Mouse (Mus musculus) E14TG2a.4 (cell line): ENCODE measurements around the gene Slu7.
A peak's percentile ranks its signal among the peaks of the same experiment; 100 is the strongest.

Source experiments
- H3K27me3 ChIP-seq: 2 replicates; pipeline ENCODE4 v1.6.1; 2014; ENCODE audit warnings: low read length, control low read depth; ENCODE audit not compliant: insufficient read depth
- H3K36me3 ChIP-seq: 2 replicates; pipeline ENCODE4 v1.6.1; 2014; ENCODE audit warnings: low read length, control low read depth; ENCODE audit not compliant: insufficient read depth
- H3K4me1 ChIP-seq: replicated peaks from 2 replicates; pipeline ENCODE4 v1.6.1; 2014; ENCODE audit warnings: low read depth, low read length, control low read depth
- H3K4me3 ChIP-seq: replicated peaks from 2 replicates; pipeline ENCODE4 v1.5.1; 2014; ENCODE audit warnings: mild to moderate bottlenecking, low read length
- H3K9me3 ChIP-seq: 2 replicates; pipeline ENCODE4 v1.6.1; 2014; ENCODE audit warnings: low read length, control low read depth
- CTCF ChIP-seq: conservative IDR thresholded peaks from 2 replicates; pipeline ENCODE4 v1.5.1; 2014; ENCODE audit warnings: low read length
- NANOG ChIP-seq: IDR thresholded peaks from 2 replicates; pipeline ENCODE4 v1.6.1; 2014; ENCODE audit warnings: borderline replicate concordance, low read length, mixed read lengths
- POU5F1 ChIP-seq: IDR thresholded peaks from 2 replicates; pipeline ENCODE4 v1.6.1; 2014; ENCODE audit warnings: low read length, borderline replicate concordance

Slu7 gene

DNA sequence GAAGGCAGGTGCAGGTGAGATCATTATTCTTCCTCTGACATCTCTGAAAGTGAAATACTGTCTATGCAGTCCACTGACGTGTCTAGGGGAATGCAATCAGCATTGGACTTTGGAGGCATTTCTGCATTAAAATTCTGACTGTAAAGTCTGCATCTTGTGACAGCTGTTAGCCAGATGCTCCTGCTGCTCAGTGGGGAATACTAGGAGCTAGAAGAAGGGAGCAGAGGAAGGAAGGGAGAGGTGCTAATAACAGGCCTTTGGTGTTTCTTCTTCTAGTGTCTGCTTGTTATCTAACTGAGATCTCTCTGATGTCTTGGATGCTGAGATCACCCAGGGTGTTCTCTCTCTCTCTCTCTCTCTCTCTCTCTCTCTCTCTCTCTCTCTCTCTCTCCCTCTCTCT, 39.6 kb downstream of the Slu7 start:
- H3K4me3 ChIP-seq = no peak overlapping the region
- H3K36me3 ChIP-seq = no peaks in the 10 kb centered on the region
- H3K4me1 ChIP-seq = peaks cover 15% of the 10 kb centered on the region
- no peaks in the 10 kb centered on the region for H3K9me3 ChIP-seq
- TF ChIP-seq NANOG = no peak
- TF ChIP-seq POU5F1 = no peak
- no peak for TF ChIP-seq CTCF
- H3K27me3 ChIP-seq = peaks cover 19% of the 10 kb centered on the region

DNA sequence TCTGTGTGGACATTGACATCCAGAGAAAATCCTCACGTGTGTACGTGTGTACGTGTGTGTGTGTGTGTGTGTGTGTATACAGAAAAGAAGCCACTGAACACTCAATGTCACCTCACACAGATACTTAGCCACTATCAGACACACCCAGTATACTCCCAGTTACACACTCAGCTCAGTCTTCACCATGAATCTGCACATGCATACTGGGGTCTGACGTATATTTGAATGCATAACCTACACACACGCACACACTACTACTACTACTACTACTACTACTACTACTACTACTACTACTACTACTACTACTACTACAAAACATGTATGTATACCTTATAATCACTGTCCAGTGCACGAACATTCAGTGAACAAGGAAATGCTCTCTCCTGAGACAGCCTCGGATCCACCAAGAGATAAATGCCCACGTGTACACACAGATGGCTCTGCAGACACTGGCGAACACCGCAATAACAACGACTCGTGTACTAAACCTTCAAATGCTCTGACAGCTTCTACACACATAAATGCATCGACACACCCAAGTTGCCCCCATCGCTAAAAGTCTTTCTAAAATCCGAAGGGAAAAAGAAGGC, 40.2 kb downstream of the Slu7 start:
- H3K4me1 ChIP-seq = peaks cover 15% of the 10 kb centered on the region
- H3K9me3 ChIP-seq = no peaks in the 10 kb centered on the region
- H3K4me3 ChIP-seq = peak overlapping the region; percentile 59
- H3K36me3 ChIP-seq = no peaks in the 10 kb centered on the region
- no peak for TF ChIP-seq POU5F1
- TF ChIP-seq CTCF = no peak
- no peak for TF ChIP-seq NANOG
- H3K27me3 ChIP-seq = peaks cover 19% of the 10 kb centered on the region

DNA sequence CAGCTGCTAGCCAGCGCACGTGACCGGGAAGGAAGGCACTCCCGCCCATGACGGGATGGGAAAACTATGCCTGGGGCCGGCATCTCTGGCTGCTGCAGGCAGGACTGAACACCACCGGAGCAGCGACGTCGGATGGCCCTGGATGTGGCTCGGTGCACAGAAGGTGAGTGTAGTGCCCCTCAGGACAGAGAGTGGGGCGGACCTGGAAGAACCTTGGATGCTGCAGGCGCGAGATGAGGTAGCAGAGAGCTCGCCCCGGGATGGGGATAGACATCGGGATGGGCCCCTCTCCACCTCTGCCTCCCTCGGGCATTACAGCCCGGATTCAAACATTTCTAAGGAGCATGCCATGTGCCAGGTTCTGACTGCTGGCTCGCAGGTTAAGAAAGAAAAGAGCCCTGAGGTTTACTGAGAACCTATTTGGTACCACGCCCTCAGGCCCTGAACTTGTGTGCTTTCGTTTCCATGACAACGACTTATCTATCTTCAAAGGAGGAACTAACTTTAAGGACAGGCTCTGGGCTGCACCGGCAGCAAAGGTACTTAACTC, 40.8 kb downstream of the Slu7 start, which contains the start of gene C1qtnf2:
C1qtnf2 (plus strand) TSS at position 52 of the 550 bp plus-strand sequence.
- no peak for TF ChIP-seq POU5F1
- TF ChIP-seq CTCF = no peak
- no peak for TF ChIP-seq NANOG
- no peaks in the 10 kb centered on the region for H3K36me3 ChIP-seq
- peaks cover 19% of the 10 kb centered on the region for H3K27me3 ChIP-seq
- peaks cover 15% of the 10 kb centered on the region for H3K4me1 ChIP-seq
- peak within 1 kb of the TSS; percentile 59 for H3K4me3 ChIP-seq
- H3K9me3 ChIP-seq = no peaks in the 10 kb centered on the region

DNA sequence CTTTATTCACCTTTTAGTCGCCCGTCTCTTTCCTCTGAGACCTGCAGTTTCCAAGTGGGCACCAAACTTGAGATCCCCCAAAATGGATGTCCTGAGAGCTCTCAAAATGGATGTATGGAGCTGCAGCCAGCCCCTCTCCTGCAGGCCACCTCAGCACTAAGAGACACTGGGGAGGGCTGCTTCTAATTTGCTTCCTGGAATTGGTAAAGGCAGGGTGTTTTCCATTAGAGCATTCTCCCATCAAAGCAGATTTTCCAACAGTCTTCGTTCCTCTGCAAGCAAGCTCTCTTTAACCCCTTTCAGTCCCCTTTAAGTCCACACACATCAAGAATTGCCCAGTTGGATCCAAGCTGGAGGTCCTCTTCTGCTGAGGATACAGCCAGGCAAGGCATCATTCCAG, 45.8 kb downstream of the Slu7 start:
- TF ChIP-seq CTCF (no peak), POU5F1 (no peak), NANOG (no peak)
- H3K4me3 ChIP-seq = no peak overlapping the region
- H3K4me1 ChIP-seq = peaks cover 9% of the 10 kb centered on the region
- H3K27me3 ChIP-seq = peaks cover 12% of the 10 kb centered on the region
- no peaks in the 10 kb centered on the region for H3K36me3 ChIP-seq
- no peaks in the 10 kb centered on the region for H3K9me3 ChIP-seq

DNA sequence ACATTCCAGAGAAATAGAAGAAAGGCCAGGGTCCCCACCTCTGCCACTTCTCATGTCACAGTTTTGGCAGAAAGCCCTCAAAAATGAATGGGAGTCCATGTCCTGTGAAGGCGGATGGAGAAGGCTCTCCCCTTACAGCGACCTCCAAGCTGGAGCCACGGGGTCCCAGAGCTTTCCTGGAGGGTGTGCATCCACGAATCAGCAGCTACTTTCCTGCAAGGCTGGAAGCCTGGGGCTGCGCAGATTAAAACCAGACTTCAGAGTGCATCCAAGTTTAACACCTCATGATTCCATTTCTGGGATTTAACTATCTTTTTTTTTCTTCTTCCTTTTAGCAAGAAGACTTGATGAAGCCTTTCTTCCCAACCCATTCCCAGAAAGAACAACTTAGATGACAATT, 47.0 kb downstream of the Slu7 start:
- Histone ChIP-seq H3K4me1 (peaks cover 8% of the 10 kb centered on the region), H3K36me3 (no peaks in the 10 kb centered on the region), H3K9me3 (no peaks in the 10 kb centered on the region), H3K27me3 (peaks cover 15% of the 10 kb centered on the region), H3K4me3 (no peak overlapping the region)
- TF ChIP-seq CTCF = no peak
- TF ChIP-seq POU5F1 = no peak

DNA sequence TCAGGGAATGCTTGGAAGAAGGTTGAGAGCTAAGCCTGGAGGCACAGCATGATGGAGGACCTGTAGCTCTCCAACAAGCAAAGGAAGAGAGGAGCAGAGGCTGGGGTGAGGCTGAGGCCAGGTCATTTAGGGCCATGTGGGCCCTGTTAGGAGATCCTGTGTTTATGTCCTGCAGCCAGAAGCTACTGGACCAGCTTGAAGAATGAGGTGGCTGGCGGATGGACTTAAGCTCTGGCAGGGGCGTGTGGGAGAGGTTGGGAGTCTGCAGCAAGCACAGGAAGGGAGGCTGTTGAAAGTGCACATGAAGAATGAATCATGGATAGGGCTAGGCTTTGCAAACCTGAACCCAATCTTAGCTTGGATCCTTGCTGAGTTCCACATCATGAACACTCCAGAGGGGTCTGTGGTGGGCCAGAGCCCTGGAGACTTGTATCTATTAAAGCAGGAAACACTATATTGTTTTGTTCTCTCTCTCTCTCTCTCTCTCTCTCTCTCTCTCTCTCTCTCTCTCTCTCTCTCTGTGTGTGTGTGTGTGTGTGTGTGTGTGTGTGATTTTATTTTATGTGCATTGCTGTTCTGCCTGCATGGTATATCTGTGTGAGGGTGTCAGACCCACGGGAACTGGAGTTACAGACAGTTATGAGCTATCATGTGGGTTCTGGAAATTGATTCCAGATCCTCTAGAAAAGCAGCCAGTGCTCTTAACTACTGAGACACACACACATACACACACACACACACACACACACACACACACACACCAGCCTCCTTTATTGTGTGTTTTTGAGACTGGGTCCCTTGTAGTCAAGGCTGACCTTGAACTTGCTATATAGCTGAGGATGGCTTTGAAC, 48.4 kb downstream of the Slu7 start:
- H3K27me3 ChIP-seq = peaks cover 20% of the 10 kb centered on the region

DNA sequence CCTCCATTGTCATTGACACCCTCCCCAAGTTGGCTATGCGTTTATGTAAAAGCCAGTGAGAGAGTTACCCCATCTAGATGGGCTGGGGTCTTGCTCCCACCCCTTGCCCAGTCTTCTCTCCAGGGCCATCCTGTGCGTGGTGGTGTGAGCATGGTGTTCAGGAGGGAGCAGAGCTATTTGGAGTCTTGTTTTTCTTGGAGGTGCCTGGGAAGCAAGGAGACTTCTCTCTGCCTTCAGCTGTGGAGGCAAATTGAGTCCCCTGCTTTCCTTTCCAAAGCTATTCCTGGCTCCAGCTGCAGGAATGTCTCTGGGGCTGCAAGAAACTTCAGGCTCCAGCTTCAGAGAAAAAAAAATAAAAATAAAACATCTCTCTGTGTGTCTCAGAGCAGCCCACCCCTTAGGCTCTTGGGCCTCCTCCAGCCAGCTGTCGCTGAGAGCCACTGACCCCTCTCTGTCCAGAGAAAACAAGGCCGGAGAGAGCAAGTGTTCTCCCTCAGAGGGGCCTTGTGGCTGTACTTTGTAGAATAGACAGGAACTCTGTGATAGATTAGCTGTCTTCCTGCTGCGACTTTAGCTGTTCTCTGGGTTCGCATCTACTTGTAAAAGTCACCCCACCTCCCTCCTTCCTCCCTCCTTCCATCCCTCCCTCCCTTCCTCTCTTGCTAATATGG, 49.7 kb downstream of the Slu7 start:
- Histone ChIP-seq H3K27me3 (peaks cover 20% of the 10 kb centered on the region), H3K4me1 (peaks cover 12% of the 10 kb centered on the region), H3K4me3 (no peak overlapping the region), H3K36me3 (no peaks in the 10 kb centered on the region), H3K9me3 (no peaks in the 10 kb centered on the region)
- TF ChIP-seq NANOG (no peak), CTCF (no peak), POU5F1 (no peak)

More for the DNA sequence above, 48.4 kb downstream of the Slu7 start:
- no peak overlapping the region for H3K4me3 ChIP-seq
- H3K36me3 ChIP-seq = no peaks in the 10 kb centered on the region
- no peak for TF ChIP-seq POU5F1
- TF ChIP-seq CTCF = no peak
- no peak for TF ChIP-seq NANOG
- H3K4me1 ChIP-seq = peaks cover 8% of the 10 kb centered on the region
- H3K9me3 ChIP-seq = no peaks in the 10 kb centered on the region

DNA sequence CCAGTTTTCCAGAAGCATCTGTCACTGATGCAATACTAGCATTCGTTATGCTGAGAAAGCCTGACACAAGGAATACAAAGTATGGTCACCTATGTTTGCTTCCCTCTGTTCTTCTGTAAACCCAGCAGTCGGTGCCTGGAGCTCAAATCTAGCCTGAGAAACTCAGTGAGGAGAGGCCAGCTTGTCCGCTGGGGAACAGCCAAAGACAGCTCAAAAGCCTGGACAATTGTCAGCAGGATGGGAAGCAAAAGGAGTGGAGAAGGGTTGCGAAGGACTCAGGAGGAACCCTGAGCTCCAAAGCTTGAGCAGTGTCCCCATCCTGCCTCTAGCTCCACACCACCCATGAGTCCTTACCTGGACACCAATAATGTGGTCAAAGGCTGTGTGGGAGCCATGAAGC, 50.5 kb downstream of the Slu7 start:
- H3K4me1 ChIP-seq = peaks cover 12% of the 10 kb centered on the region
- H3K9me3 ChIP-seq = no peaks in the 10 kb centered on the region
- TF ChIP-seq CTCF (no peak), NANOG (no peak), POU5F1 (no peak)

More for the DNA sequence above, 50.5 kb downstream of the Slu7 start:
- no peak overlapping the region for H3K4me3 ChIP-seq
- H3K36me3 ChIP-seq = no peaks in the 10 kb centered on the region
- H3K27me3 ChIP-seq = peaks cover 20% of the 10 kb centered on the region
